Mouse (Mus musculus): ENCODE results near the gene Snapc4.

DNA sequence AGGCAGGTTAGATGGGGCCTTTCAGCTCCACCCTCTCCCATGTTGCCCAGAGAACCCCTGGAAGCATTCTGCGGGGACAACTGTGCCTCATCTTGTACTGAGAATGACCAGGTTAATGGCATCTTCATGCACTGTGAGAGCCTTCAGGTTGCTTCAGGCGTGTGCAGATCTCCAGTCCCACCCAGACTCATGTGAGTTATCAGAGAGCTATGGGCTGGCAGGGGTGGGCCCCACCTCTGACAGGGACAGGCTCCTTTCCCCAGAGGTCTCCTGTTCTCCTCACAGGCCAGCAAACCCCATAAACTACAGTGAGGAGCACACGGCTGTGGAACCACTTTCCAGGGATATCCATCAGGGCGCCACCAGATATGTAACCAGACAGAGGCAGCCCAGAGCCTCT lies 20.6 kb upstream of the Snapc4 start:
- TF ChIP-seq CTCF (IDR thresholded peaks at IDR 0.05; ENCODE audit: insufficient read depth, low read depth, low read length) (no peak), POLR2A (IDR thresholded peaks at IDR 0.05; ENCODE audit: insufficient read depth, low read depth, low read length) (no peak)

Measured in olfactory bulb, adult 2 months (tissue).